Mouse (Mus musculus): ENCODE results near the gene Bcas2.

GRCm38 (mm10) chr3:103145336-103145735, 26.1 kb upstream of the Bcas2 start:
- TF ChIP-seq CTCF (IDR thresholded peaks at IDR 0.05; ENCODE audit: low read depth) (no peak), EP300 (IDR thresholded peaks at IDR 0.05; ENCODE audit: low read depth) (no peak)
